Mouse (Mus musculus): Measurements from ENCODE around the gene 4932438A13Rik.

DNA sequence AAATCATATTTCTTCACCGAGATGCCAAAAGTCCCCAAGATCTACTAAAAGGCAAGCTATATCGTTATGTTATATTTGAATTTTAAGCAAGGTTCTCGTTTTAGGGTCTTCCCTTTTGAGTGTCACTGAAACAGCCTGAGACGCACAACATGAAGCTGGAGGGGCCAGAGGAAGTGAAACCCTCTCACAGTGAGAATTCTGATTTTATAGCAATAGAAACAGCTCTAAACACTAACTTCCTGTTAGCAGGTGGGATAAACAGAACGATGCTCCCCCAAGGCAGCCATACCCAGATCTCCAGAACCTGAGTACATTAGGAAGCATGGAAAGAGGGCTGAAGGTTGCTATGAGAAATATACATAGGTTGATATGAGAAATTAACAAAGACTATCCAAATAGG is 46.3 kb upstream of the 4932438A13Rik start:
- TF ChIP-seq POLR2A (IDR thresholded peaks at IDR 0.05; ENCODE audit: borderline replicate concordance, low read depth, low read length): no peak
- TF ChIP-seq CTCF (IDR thresholded peaks at IDR 0.05; ENCODE audit: low read depth, low read length): no peak
